Mouse (Mus musculus) adrenal gland, adult 18-20 months (tissue): ENCODE data around the gene Tln2. TPM values are rescaled to one million over a fixed set of nuclear protein-coding genes. Genes with fewer than 3 reads are reported as not detected.

Experiments used
- DNase-seq, 2 experiments: peaks; one replicate each; pipeline ENCODE4 v3.0.0; 2021 to 2022; ENCODE audit warnings: low spot score in 2 of 2
- total RNA-seq, 2 experiments: library from RNA; stranded (reverse); gene quantifications; 1 replicate in 1 of 2; 2 replicates in 1 of 2; pipeline ENCODE4 v1.2.3; 2021

Gene Tln2
- total RNA-seq, 2 experiments from 2014 or later = 24.6 to 27.5 TPM

DNA sequence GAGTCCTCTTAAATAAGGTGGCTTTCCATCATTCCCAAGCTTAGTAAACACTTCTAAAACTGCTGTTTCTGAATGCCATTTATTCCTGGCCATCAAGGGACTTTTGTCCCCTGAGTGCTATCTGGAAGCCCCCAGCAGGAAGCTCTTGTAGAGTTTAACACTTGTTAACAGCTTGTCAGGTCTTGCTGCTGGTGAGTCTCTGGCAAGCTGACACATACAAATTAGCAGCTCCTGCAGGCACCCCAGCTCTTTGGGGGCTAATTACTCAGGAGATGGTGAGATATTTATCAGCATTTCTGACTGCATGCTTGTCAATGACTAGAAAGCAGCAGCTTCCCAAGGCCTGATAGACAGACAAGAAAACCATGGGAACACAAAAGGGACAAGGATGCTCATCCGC is 77.2 kb downstream of the Tln2 start:
- no peak for DNase-seq

DNA sequence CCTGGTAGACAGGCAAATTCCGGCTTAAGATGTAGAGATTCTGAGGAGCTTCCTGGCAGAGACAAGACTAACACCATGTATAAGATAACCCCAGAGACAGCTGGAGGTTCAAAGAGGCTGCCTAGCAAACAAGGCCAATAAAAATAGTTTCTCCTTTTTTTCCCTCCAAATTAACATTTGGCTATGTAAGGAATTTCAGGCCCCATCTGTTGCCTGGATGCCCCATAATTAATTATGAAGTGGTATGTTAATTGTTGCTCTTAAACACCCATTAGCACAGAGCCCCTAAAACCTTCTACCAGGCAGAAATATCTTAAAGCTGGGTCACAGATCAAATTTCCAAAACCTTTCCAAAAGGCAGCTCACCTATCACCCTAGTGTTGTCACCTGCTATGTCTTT is 77.7 kb downstream of the Tln2 start:
- no peak for DNase-seq

DNA sequence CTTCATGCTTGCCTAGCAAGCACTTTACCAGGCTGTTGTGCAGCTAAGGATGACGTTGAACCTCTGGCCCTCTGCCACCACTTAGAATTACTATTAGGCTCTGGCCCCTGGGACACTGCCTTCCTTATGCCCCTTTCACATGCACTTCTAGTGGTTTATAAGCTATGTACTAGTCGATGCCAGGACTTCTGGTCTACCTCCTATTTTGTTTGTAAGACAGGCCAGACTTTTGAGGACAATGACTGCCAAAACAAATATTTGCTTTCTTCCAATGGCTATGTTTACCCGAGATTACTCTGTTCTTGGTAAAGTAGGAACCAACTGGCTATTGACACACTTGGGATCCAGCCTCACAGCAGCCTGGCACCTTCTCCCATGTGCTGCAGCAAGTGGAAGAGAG is 82.1 kb downstream of the Tln2 start:
- no peak for DNase-seq

DNA sequence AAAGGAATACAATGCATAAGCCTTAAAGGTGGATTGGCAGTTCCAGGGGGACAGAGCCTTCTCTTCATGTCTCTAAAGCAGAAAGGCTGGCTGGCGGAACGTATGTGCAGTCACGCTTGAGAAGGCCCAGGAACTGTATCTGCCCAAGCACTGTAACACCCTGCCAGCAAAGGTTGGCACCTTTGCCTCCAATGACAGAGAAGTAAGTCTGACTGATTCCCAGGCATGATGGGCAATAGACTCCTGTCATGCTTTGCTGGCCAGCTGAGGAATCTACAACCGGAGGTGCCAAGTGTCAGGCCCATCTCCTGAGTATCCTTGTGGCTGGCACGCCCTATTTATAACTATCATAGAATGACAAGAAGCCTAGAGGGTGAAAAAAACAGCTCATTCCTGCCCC is 83.3 kb downstream of the Tln2 start:
- DNase-seq = no peak

DNA sequence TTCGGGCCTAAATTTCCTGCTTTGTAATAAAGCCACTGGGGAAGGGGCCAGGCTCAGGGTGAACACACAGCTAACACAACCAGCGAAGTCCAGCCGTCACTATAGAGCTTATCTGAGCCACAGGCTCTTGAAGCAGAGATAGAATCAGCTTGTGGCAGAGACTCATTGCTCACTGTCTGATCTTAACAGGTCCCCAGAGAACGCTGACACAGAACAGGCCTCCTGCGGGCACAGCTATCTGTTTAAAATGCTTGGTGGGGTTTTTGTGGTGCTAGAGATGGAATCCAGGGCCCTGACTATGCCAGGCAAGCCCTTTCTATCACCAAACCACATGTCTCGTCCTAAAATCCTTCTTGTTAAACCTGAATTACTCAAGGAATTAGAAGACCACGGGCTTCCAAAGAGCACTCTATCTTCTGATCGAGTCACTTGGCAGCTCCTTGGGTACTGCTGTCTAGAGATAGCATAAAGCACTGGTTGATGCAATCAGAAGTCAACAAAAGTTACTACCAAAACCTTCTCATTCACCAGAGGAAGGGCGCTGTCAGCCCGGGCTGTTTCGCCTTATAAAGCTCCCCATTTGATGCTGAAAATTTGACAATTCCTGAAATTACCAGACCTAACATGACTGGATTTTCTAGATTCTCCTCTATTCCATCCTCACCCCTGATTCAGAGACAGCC is 95.9 kb downstream of the Tln2 start:
- DNase-seq = no peak

DNA sequence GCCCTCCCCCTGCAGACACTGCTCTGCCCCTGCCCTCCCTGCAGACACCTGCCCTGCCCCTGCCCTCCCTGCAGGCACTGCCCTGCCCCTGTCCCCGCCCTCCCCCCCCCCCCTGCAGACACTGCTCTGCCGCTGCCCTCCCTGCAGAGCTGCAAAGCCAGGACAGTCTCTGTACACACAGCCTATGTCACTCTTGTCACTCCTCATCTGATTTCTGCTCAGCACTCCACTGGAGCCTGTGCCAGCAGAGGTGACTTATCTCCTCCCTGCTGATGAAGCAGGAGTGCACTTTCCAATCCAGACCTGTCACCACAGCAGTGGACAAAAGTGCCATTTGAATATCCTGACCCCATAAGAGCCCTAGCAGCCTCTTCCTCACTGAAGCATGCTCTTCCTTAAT is 118.0 kb downstream of the Tln2 start:
- no peak for DNase-seq

DNA sequence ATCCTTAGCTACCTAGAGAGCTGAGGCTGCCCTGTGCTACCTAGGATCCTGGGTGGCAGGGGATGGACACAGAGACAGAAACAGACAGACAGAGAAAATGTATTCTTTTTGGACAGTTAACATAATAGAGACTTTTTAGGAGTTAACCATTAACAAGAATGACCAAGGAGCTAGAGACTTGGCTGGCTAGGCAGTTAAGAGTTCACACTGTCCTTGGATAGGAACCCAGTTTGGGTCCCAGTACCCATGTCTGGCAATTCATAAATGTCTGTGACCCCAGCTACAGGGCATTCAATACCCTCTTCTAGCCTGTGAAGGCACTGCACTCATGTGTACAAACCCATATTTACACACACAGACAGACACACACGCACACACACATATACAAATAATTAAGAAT is 122.0 kb downstream of the Tln2 start:
- DNase-seq = no peak

DNA sequence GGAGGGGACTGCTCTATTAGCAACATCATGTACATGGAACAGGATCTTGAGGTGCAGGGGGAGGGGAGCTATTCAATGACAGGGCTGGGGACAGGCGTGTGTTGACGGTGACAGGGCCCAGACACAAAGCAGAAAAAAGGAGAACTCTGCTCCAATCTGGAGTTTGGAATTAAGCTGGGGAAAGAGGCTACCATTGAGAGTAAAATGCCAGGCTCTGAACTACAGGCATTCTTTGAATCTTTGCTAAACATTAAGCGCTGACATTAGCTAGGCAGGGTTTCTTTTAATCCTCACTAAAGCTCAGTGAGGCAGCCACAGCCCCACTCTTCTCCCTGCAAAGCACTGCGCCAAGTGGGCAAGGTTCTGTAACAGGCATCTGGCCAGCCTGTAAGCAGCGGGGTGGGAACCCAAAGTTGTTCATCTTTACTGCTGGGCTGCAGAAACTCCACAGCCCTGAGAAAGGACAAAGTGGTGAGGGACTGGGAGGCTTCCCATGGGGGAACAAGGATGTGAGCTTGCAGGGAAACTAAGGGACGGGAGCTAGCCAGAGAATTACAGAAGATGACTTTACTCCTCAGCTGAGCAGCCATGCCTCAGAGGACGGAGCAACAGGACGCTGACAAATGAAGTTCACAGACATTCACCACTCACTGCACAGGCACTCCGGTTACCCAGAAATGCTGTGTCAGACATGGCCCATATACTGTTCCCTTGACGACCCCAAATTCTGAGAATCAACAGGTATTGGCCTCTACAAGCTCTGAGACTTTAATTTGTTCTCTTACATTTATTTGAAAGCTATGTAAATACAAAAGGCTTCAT is 124.0 kb downstream of the Tln2 start:
- no peak for DNase-seq

DNA sequence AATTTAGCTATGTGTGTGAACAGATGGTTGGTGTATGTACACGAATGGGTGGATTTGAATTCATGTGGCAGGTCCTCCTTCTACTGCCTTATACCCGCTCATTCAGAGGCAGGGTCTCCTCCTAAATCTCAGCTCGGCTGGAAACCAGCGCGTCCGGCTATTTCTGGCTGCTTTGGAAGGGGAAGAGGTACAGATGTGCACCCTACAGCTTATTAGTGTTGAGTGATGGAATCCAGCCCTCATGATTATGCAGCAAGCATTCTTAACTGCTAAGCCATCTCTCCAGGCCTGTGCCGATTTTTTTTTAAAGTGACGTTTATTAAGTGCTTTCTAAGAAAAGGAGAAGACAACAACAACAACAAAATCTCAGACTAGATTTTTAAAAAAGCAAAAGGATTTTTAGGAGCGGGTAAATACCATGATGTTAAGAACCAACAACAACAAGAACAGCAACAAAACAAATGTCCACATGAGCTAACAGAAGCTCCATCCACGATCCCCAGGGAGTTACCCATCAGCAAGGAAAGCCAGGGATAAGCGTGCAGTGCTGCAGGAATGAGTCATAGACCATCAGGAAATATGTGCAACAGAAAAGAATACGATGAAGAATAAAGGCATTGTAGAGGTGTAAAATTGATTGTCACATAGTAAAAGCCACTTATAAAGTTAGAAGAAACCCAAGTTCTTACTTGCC is 130.2 kb downstream of the Tln2 start:
- DNase-seq = no peak

DNA sequence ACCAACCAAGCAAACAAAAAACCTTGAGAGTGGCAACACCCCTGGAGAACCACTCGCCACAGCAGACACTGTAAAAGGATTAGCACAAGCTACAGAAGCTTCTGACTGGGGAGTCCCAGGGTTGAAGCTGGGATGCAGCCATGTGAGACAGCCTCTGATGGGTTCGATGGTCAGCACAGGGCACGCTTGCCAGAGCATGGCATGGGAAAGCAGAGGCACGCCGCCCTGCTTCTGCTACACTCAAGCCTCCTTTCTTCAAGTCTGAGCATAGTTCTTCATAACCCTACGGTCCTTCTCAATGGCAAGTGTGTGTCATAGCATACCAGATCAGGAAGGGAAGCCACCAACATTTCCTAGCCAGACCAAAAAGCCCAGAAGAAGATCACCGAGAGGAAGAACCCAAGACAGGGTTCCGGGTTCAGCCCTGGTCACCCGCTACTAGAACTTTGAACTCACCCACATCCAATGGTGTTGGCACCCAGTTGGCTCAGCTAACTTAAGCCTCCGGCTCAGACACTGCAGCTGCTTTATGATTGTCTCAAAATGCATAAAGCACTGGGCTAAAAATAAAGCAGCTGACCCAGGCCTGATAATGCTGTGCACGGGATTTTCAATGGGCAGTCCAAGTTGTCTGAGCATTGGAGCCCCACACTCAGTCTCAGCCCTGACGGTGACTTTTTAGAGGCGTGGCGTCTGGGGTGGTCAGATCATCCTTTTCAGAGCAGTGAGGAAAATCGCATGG is 131.0 kb downstream of the Tln2 start:
- no peak for DNase-seq

DNA sequence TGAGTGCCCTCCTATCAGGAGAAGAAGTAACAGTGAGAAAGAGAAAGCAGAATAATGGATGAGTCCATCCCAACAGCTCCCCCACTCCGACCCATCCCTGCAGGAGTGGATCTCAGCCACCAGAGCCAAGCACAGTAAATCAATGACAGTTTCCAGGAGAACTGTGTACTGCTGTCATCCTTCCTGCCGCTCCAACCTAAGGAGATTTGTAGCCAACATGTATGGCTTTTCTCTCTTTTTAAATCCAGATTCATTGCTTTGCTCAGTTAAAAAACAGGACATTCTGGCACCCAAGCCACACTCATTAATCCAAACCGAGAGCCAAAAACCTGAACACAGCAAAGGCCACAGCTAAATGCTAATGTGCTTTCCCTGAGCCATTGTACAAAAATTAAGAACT is 133.2 kb downstream of the Tln2 start:
- no peak for DNase-seq

DNA sequence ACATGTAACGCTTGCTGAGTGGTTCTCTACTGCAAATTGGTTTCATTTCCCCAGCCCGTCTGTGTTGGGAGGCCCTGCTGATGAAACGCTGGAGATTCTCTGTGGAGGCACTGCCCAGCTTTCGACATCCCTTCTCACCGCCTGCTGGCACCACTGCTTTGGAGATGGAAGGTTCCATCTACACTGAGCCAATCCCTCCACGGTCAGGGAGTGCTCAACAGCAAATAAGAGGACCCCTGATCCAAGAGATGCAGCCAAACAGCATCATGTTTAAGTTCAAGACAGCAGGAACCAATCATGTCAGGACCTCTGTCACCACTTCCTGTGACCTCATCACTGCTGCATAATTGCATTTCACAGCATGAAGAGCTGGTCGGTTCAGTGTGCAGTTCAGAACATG is 135.4 kb downstream of the Tln2 start:
- no peak for DNase-seq

DNA sequence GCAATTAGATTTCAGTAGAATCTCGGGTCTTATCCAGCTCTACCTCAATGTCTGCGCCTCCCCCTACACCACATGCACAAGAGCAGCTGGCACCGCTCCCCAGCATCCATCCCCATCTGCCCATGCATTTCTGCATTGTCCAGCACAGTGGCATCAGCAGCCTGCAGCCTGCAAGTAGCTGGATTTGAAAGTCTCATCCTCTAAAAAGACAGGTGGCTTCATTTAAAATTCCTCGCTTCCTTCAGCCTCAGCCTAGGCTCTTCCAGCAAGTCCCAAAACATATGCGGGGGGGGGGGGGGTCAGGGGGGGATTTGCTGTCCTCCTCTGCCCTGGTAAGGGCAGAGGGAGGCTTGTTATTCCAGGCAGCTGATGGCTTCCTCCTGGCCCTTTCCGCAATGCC is 141.4 kb downstream of the Tln2 start:
- no peak for DNase-seq

DNA sequence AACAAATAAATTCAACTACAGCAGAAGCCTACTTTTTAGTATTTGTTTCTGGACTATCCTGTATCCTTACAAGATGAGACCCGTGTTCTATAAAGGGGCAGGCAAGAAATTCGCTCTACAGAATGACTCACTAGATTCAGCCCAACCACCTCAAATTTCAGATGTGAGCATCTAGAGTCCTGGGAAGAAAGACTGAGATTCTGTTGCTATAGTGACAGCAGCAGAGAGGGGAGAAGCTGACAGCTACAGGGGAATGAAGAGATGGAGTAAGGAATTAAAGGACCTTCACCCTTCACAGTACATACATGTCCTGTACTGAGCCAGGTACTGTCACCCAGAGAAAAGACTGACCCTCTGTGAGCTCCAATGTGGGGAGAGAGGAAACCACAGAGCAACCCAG is 148.8 kb downstream of the Tln2 start:
- no peak for DNase-seq

DNA sequence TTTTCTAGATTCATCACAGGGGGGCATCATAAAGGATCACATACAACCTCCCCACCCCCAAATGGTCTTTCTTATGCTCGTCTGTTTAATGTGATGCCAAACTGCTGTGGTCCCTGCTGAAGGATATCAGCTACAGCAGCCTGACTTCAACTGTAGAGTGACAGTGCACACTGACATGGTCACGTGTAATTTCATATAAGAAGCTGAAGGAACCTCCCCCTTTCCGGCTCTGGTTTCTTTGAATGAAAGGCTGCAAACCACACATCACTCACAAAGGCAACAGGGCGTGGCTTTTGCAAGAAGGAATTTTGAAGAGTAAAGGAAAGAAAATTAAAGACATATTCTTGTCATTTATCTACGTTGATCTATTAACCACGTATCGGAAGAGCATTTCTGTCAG is 154.8 kb downstream of the Tln2 start:
- DNase-seq = no peak

DNA sequence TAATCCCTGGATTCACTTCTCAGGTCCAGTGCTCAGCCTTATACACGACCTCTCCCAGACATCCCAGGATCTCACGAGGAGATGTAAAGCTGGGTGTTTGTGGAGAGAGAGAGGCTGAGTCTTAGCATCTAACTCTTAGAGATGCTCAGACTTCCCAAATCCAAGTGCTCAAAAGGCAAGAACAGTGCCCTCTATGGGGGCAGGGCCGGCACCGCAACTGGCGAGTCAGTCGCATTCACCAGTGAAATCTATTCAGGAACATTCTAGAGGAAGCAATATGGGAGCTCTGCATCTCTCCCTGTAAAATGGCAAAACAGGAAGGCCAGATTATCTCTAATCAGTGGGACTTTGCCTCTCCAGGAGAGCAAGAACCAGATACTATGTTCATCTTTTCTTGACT is 159.9 kb downstream of the Tln2 start:
- DNase-seq = no peak

DNA sequence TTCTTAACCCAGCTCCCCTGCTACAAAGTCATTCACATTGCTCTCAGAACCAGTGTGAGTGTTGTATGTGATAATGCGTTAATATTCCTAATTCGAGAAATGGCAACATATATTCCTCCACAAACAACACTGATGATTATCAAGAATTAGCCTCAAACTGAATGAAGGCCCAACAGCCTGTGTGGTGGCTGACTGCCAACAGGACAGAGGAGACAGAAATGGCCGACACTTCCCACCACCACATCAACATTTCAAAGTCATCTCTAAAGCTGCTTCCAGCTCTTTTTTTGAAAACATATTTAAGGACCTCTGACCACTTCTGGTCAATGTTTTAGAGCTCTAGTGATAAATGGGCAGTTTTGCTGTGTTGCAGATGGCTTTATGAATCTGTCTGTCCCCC is 161.7 kb downstream of the Tln2 start:
- DNase-seq = no peak

DNA sequence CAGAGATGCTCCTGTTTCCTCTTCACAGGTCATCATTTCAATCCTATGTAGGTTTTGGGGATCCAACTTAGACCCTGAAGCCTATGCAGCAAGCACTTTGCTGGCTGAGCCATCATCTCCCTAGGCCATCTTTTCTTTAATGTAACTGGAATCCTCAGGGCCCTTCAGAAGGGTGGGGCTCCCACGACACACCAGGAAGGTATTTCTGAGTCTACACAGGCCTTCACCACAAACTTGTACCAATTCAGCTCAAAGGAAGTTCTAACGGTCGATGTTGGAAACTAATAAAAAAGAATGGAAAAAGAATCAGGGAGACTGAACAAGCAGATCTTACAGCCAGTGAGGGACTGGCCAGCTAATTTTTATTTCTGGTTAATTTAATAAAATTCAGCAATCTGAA is 163.1 kb downstream of the Tln2 start:
- DNase-seq = no peak

DNA sequence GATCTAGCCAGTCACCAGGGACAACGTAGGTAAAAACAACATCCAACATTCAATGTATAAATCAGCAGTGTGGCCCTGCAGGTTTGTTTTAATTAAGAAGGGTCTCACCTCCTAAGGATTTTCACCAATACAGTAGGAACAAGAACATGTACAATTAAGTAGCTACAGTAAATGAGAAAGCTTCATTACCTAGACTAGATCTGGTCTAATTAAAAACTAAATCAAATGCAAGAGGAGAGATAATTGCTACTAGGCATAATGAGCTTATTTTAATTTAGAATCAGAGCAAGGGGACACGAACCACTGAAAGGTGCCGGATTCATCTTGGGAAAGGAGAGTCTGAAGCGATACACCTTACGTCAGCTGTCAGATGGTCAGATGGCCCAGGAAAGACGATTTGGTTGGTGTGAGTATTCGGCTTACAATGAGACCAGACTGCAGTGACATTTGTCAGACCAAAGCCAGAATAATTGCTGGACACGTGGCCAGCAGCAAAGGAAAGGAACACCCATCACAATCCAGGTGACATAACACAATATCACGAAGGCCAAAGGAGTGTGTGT is 175.4 kb downstream of the Tln2 start:
- DNase-seq = no peak

DNA sequence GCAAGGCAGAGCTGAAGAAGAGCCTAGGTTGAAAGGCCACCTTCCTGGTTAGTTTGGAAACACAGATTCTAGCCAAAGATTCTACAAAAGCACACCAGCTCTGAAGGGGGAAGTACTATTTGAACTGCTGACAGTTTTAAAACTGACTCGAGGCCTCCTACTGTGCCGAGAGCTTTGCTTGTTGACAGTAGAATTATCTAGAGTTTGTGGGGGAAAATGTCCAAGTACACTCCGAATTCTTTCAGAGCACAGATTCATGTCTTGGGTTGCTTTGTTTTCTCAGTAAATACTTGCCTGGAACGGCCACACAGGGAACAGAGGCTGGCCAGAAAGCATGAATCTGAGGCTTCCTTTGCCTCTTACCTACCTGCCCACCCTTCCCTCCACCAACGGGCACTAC is 179.4 kb downstream of the Tln2 start:
- no peak for DNase-seq

DNA sequence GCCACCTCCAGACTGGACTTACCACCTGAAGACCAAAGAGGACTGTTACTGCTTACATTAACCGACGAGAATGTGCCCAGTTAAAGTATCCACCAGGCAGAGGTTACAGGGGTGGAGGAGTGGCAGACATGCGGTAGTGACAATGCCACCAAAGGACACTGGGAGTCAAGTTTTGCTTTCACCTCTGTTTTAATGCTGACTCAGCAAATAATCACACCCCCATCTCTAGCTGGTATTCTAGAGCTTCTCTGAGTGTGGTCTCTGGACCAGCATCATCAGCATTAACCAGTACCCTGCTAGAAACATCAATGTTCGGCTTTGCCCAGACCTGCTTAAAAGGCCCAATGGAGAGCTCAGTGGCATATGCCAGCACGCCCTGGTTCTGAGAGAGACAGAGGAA is 180.7 kb downstream of the Tln2 start:
- no peak for DNase-seq
